Mouse (Mus musculus) MEL (cell line): Measurements from ENCODE around the gene Spire2.

Experiments used
- CHD1 ChIP-seq: IDR thresholded peaks from 2 replicates; pipeline ENCODE4 v1.6.1; 2012; ENCODE audit warnings: low read depth, mild to moderate bottlenecking, inconsistent platforms, low read length, improper control_type of control experiment
- CTCF ChIP-seq, 3 experiments: IDR thresholded peaks in 2 of 3; conservative IDR thresholded peaks in 1 of 3; 2 replicates each; pipeline ENCODE4 v1.5.1; 2011 to 2012; ENCODE audit warnings: low read length in 3 of 3, low read depth in 2 of 3, mild to moderate bottlenecking in 2 of 3, improper control_type of control experiment in 1 of 3, inconsistent platforms in 1 of 3, mixed read lengths in 1 of 3, moderate library complexity in 1 of 3; ENCODE audit not compliant: control insufficient read depth in 1 of 3, insufficient read depth in 1 of 3, poor library complexity in 1 of 3, severe bottlenecking in 1 of 3
- ELF1 ChIP-seq: IDR thresholded peaks from 2 replicates; pipeline ENCODE4 v1.6.1; 2014; ENCODE audit warnings: low read depth, mild to moderate bottlenecking, inconsistent platforms, low read length, improper control_type of control experiment, moderate library complexity
- EP300 ChIP-seq, 2 experiments: IDR thresholded peaks; 2 replicates each; pipeline ENCODE4 v1.6.1; 2011; ENCODE audit warnings: improper control_type of control experiment in 2 of 2, low read length in 2 of 2, low read depth in 1 of 2, mild to moderate bottlenecking in 1 of 2
- ETS1 ChIP-seq: IDR thresholded peaks from 2 replicates; pipeline ENCODE4 v1.6.1; 2012; ENCODE audit warnings: low read depth, mild to moderate bottlenecking, inconsistent platforms, low read length, improper control_type of control experiment, moderate library complexity
- GATA1 ChIP-seq: IDR thresholded peaks from 2 replicates; pipeline ENCODE4 v1.6.1; 2011; ENCODE audit warnings: low read depth, low read length, improper control_type of control experiment
- MAX ChIP-seq: IDR thresholded peaks from 2 replicates; pipeline ENCODE4 v1.6.1; 2011; ENCODE audit warnings: low read length, improper control_type of control experiment
- MEF2A ChIP-seq: IDR thresholded peaks from 2 replicates; pipeline ENCODE4 v1.6.1; 2014; ENCODE audit warnings: low read depth, mild to moderate bottlenecking, inconsistent platforms, low read length, improper control_type of control experiment; ENCODE audit not compliant: poor library complexity, insufficient replicate concordance, severe bottlenecking; ENCODE audit errors: extremely low read depth
- NELFE ChIP-seq: IDR thresholded peaks from 2 replicates; pipeline ENCODE4 v1.6.1; 2011; ENCODE audit warnings: low read depth, low read length, improper control_type of control experiment
- POLR2A ChIP-seq, 2 experiments: IDR thresholded peaks; 2 replicates each; pipeline ENCODE4 v1.6.1; 2011 to 2012; ENCODE audit warnings: low read length in 2 of 2, mild to moderate bottlenecking in 2 of 2, control low read depth in 1 of 2, improper control_type of control experiment in 1 of 2, low read depth in 1 of 2, moderate library complexity in 1 of 2; ENCODE audit not compliant: control insufficient read depth in 1 of 2, insufficient read depth in 1 of 2, poor library complexity in 1 of 2
- POLR2AphosphoS2 ChIP-seq: IDR thresholded peaks from 2 replicates; pipeline ENCODE4 v1.6.1; 2011; ENCODE audit warnings: low read length, improper control_type of control experiment
- UBTF ChIP-seq: IDR thresholded peaks from 2 replicates; pipeline ENCODE4 v1.6.1; 2012; ENCODE audit warnings: low read depth, mild to moderate bottlenecking, inconsistent platforms, low read length, improper control_type of control experiment, moderate library complexity, borderline replicate concordance; ENCODE audit not compliant: insufficient read depth
- USF1 ChIP-seq: IDR thresholded peaks from 2 replicates; pipeline ENCODE4 v1.6.1; 2014; ENCODE audit warnings: low read depth, mild to moderate bottlenecking, inconsistent platforms, low read length, improper control_type of control experiment, moderate library complexity

GRCm38 (mm10) chr8:123318467-123318911 lies 14.0 kb upstream of the Spire2 start, which contains the start of gene Fanca:
- TF ChIP-seq EP300 (IDR thresholded peaks at IDR 0.05; ENCODE audit: low read depth in 1 of 2, low read length in 2 of 2) (no peak), CTCF (IDR thresholded peaks at IDR 0.05 in 2 of 3, conservative IDR thresholded peaks at IDR 0.05 in 1 of 3; ENCODE audit: control insufficient read depth in 1 of 3, insufficient read depth in 1 of 3, low read depth in 2 of 3, low read length in 3 of 3, poor library complexity in 1 of 3, severe bottlenecking in 1 of 3) (no peak), NELFE (peak; percentile 74), USF1 (peak; percentile 83), POLR2A (IDR thresholded peaks at IDR 0.05; ENCODE audit: control insufficient read depth in 1 of 2, insufficient read depth in 1 of 2, low read depth in 1 of 2, low read length in 2 of 2, poor library complexity in 1 of 2) (peak; percentile 83 to 86), GATA1 (no peak), CHD1 (no peak), ETS1 (no peak), POLR2AphosphoS2 (peak; percentile 61; the same call in 1 of the 2 replicates), ELF1 (no peak), MEF2A (no peak), UBTF (no peak), MAX (no peak; the same call in 1 of the 2 replicates)
